Mouse (Mus musculus): Measurements from ENCODE around the gene Rbms1.

DNA sequence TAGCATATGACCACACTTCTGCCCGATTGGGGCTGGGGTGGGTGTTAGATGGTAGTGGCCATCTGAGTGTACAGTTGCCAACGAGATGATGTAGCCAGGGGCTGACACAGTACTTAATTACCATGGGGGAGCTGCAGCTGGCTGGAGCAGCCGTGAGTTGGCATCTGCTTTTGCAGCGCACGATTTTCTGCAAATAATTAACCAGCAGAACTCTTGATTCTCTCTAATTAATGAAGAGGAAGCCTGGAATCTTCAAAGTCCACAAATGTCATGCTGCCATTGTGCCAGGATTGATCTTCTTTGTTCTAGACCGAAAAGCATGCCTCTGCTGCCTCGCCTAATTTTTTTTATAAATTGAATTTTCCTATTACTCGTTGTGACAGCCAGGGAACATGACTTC, 249.1 kb downstream of the Rbms1 start:
- TF ChIP-seq POLR2A (IDR thresholded peaks at IDR 0.05; ENCODE audit: borderline replicate concordance, extremely low read depth, low read depth, low read length) (no peak), CTCF (IDR thresholded peaks at IDR 0.05; ENCODE audit: insufficient read depth, low read length) (no peak)
